Mouse (Mus musculus) lung, embryonic 15.5 days (tissue): ENCODE data around the gene Fnbp1. TPM values are rescaled to one million over a fixed set of nuclear protein-coding genes. Genes with fewer than 3 reads are reported as not detected.
"Not testable (repeated sequence)": the region's sequence is repeated elsewhere in the genome, so short reads cannot be mapped to it uniquely, and the experiment has no call there.

ENCODE experiments used
- ATAC-seq: fragments of 200-750 bp; cut with Nextera tagmentation; 2 replicates; pipeline ENCODE4 v1.8.0; 2017; ENCODE audit warnings: moderate number of reproducible peaks, borderline replicate concordance; ENCODE audit not compliant: low FRiP score, low TSS enrichment; ENCODE audit errors: extremely low read depth
- H3K27ac ChIP-seq: fragments of 300-500 bp; sonication (generic); 2 replicates; pipeline ENCODE4 v1.5.1; 2015; ENCODE audit warnings: moderate library complexity, mild to moderate bottlenecking, inconsistent platforms
- H3K27me3 ChIP-seq: fragments of 300-500 bp; sonication (generic); 2 replicates; pipeline ENCODE4 v1.6.1; 2015; ENCODE audit warnings: inconsistent platforms
- H3K36me3 ChIP-seq: fragments of 300-500 bp; sonication (generic); 2 replicates; pipeline ENCODE4 v1.6.1; 2015; ENCODE audit warnings: inconsistent platforms
- H3K4me1 ChIP-seq: fragments of 300-500 bp; sonication (generic); 2 replicates; pipeline ENCODE4 v1.6.1; 2015; ENCODE audit warnings: inconsistent platforms
- H3K4me2 ChIP-seq: fragments of 300-500 bp; sonication (generic); 2 replicates; pipeline ENCODE4 v1.6.1; 2015; ENCODE audit warnings: inconsistent platforms, mild to moderate bottlenecking, moderate library complexity
- H3K4me3 ChIP-seq: fragments of 300-500 bp; sonication (generic); 2 replicates; pipeline ENCODE4 v1.5.1; 2015; ENCODE audit warnings: mild to moderate bottlenecking, inconsistent platforms
- H3K9ac ChIP-seq: fragments of 300-500 bp; sonication (generic); 2 replicates; pipeline ENCODE4 v1.6.1; 2015; ENCODE audit warnings: inconsistent platforms
- H3K9me3 ChIP-seq: fragments of 300-500 bp; sonication (generic); 2 replicates; pipeline ENCODE4 v1.6.1; 2016; ENCODE audit warnings: inconsistent platforms
- WGBS: fragments of 180-500 bp; shearing (Covaris S2); methylation state at CpG from one replicate; pipeline ENCODE4 v1.1.7; 2015; 5-methylcytosine and 5-hydroxymethylcytosine counted together
- polyA plus RNA-seq: library from polyadenylated mRNA; unstranded; fragments of >200 nt; fragmentation: Nextera tagmentation; extraction: Ambion mirVana; gene quantifications from 2 replicates; pipeline ENCODE4 v1.2.1, GENCODE M21; 2015

Fnbp1 gene
- polyA plus RNA-seq: 14.2 and 17.7 TPM in 2 replicates

GRCm38 (mm10) chr2:31141867-31142454 is at the start of gene Fnbp1:
Fnbp1 (minus strand) TSS chr2:31142008.
- peak within 1 kb of the TSS; percentile 94 for H3K9ac ChIP-seq
- under 1% methylated on average over 38 of the region's 59 CpGs for WGBS
- ATAC-seq: peak; percentile 93
- H3K36me3 ChIP-seq: peaks cover under 1% of the 10 kb centered on the region; the same call in 1 of the 2 replicates
- H3K27ac ChIP-seq: peak within 1 kb of the TSS; percentile 80
- H3K27me3 ChIP-seq: no peaks in the 10 kb centered on the region
- peak within 1 kb of the TSS; percentile 90 for H3K4me2 ChIP-seq
- peaks cover 32% of the 10 kb centered on the region; the same call in 1 of the 2 replicates for H3K4me1 ChIP-seq
- H3K9me3 ChIP-seq: no peaks in the 10 kb centered on the region
- H3K4me3 ChIP-seq: peak within 1 kb of the TSS; percentile 96

- no peaks in the 10 kb centered on the region for H3K4me1 ChIP-seq
- H3K27ac ChIP-seq: no peak overlapping the region
- H3K27me3 ChIP-seq: no peaks in the 10 kb centered on the region
- H3K4me3 ChIP-seq: no peak overlapping the region
- WGBS: 88% methylated on average over 3 of the region's 3 CpGs
- ATAC-seq: no peak
- H3K4me2 ChIP-seq: no peak overlapping the region
- H3K9me3 ChIP-seq: no peaks in the 10 kb centered on the region
- H3K9ac ChIP-seq: no peak overlapping the region
- H3K36me3 ChIP-seq: peaks cover 65% of the 10 kb centered on the region
Measured at GRCm38 (mm10) chr2:31189654-31190053, 47.8 kb upstream of the Fnbp1 start.

- Histone ChIP-seq H3K36me3 (peaks cover 72% of the 10 kb centered on the region), H3K27ac (no peak overlapping the region), H3K9ac (no peak overlapping the region), H3K27me3 (no peaks in the 10 kb centered on the region), H3K4me3 (no peak overlapping the region), H3K9me3 (no peaks in the 10 kb centered on the region), H3K4me1 (no peaks in the 10 kb centered on the region), H3K4me2 (no peak overlapping the region)
- no peak for ATAC-seq
- WGBS: 95% methylated on average over 1 of the region's 1 CpGs
Measured at GRCm38 (mm10) chr2:31188691-31189090, 46.9 kb upstream of the Fnbp1 start.

GRCm38 (mm10) chr2:31183830-31184229 is 42.0 kb upstream of the Fnbp1 start:
- H3K4me3 ChIP-seq: no peak overlapping the region
- H3K27ac ChIP-seq: no peak overlapping the region
- no peak overlapping the region for H3K9ac ChIP-seq
- H3K36me3 ChIP-seq: peaks cover 62% of the 10 kb centered on the region
- no peaks in the 10 kb centered on the region for H3K9me3 ChIP-seq
- no peak overlapping the region for H3K4me2 ChIP-seq
- no peaks in the 10 kb centered on the region for H3K27me3 ChIP-seq
- ATAC-seq: no peak
- WGBS: 90% methylated on average over 1 of the region's 1 CpGs
- no peaks in the 10 kb centered on the region; the same call in 1 of the 2 replicates for H3K4me1 ChIP-seq

GRCm38 (mm10) chr2:31182786-31183330 is 41.0 kb upstream of the Fnbp1 start:
- 84% methylated on average over 6 of the region's 6 CpGs for WGBS
- H3K27me3 ChIP-seq: no peaks in the 10 kb centered on the region
- H3K27ac ChIP-seq: no peak overlapping the region
- H3K36me3 ChIP-seq: peaks cover 60% of the 10 kb centered on the region
- no peak overlapping the region for H3K4me2 ChIP-seq
- no peaks in the 10 kb centered on the region; the same call in 1 of the 2 replicates for H3K4me1 ChIP-seq
- H3K9ac ChIP-seq: no peak overlapping the region
- ATAC-seq: no peak
- H3K4me3 ChIP-seq: no peak overlapping the region
- no peaks in the 10 kb centered on the region for H3K9me3 ChIP-seq

- no peak overlapping the region for H3K4me2 ChIP-seq
- WGBS: 43% methylated on average over 7 of the region's 7 CpGs
- no peaks in the 10 kb centered on the region for H3K9me3 ChIP-seq
- ATAC-seq: no peak
- H3K27me3 ChIP-seq: no peaks in the 10 kb centered on the region
- no peak overlapping the region for H3K4me3 ChIP-seq
- H3K27ac ChIP-seq: 0 out of 2 replicates have a peak overlapping the region, but pooled peaks have one; percentile 11
- no peaks in the 10 kb centered on the region; the same call in 1 of the 2 replicates for H3K4me1 ChIP-seq
- peaks cover 64% of the 10 kb centered on the region for H3K36me3 ChIP-seq
- H3K9ac ChIP-seq: no peak overlapping the region
Measured at GRCm38 (mm10) chr2:31180081-31180551, 38.3 kb upstream of the Fnbp1 start.

- no peaks in the 10 kb centered on the region; the same call in 1 of the 2 replicates for H3K4me1 ChIP-seq
- no peak overlapping the region for H3K4me2 ChIP-seq
- no peak for ATAC-seq
- WGBS: 76% methylated on average over 7 of the region's 7 CpGs
- H3K9me3 ChIP-seq: no peaks in the 10 kb centered on the region
- no peak overlapping the region for H3K27ac ChIP-seq
- H3K4me3 ChIP-seq: no peak overlapping the region
- no peaks in the 10 kb centered on the region for H3K27me3 ChIP-seq
- no peak overlapping the region for H3K9ac ChIP-seq
- H3K36me3 ChIP-seq: peaks cover 64% of the 10 kb centered on the region
Measured at GRCm38 (mm10) chr2:31179471-31179870, 37.7 kb upstream of the Fnbp1 start.

GRCm38 (mm10) chr2:31178593-31178992 is 36.8 kb upstream of the Fnbp1 start:
- peaks cover 65% of the 10 kb centered on the region for H3K36me3 ChIP-seq
- H3K9ac ChIP-seq, H3K9me3 ChIP-seq, ATAC-seq, H3K27ac ChIP-seq, H3K4me3 ChIP-seq, H3K27me3 ChIP-seq, H3K4me1 ChIP-seq, H3K4me2 ChIP-seq: not testable (repeated sequence)
- WGBS: 73% methylated on average over 6 of the region's 6 CpGs

- H3K4me1 ChIP-seq: 0 out of 2 replicates have a peak, but pooled peaks cover 8% of the 10 kb centered on the region
- no peak overlapping the region for H3K4me3 ChIP-seq
- no peak overlapping the region for H3K27ac ChIP-seq
- H3K4me2 ChIP-seq: no peak overlapping the region
- WGBS: 64% methylated on average over 4 of the region's 4 CpGs
- H3K9me3 ChIP-seq: no peaks in the 10 kb centered on the region
- peaks cover 87% of the 10 kb centered on the region for H3K36me3 ChIP-seq
- no peak for ATAC-seq
- no peak overlapping the region for H3K9ac ChIP-seq
- H3K27me3 ChIP-seq: no peaks in the 10 kb centered on the region
Measured at GRCm38 (mm10) chr2:31173290-31173689, 31.5 kb upstream of the Fnbp1 start.

- Histone ChIP-seq H3K9me3 (no peaks in the 10 kb centered on the region), H3K27ac (no peak overlapping the region), H3K9ac (no peak overlapping the region), H3K27me3 (no peaks in the 10 kb centered on the region), H3K4me2 (no peak overlapping the region), H3K4me1 (peaks cover 13% of the 10 kb centered on the region; the same call in 1 of the 2 replicates), H3K36me3 (peaks cover 84% of the 10 kb centered on the region), H3K4me3 (no peak overlapping the region)
- ATAC-seq: no peak
- 92% methylated on average over 5 of the region's 5 CpGs for WGBS
Measured at GRCm38 (mm10) chr2:31172536-31172935, 30.7 kb upstream of the Fnbp1 start.

- ATAC-seq: 0 out of 2 replicates have a peak, but pooled peaks have one; percentile 32
Measured at GRCm38 (mm10) chr2:31172001-31172400, 30.2 kb upstream of the Fnbp1 start.

GRCm38 (mm10) chr2:31170164-31170563 is 28.4 kb upstream of the Fnbp1 start:
- no peak overlapping the region; the same call in 1 of the 2 replicates for H3K27ac ChIP-seq
- peaks cover 64% of the 10 kb centered on the region for H3K36me3 ChIP-seq

More at GRCm38 (mm10) chr2:31172001-31172400, 30.2 kb upstream of the Fnbp1 start:
- Histone ChIP-seq H3K4me1 (peaks cover 16% of the 10 kb centered on the region; the same call in 1 of the 2 replicates), H3K27me3 (no peaks in the 10 kb centered on the region), H3K36me3 (peaks cover 81% of the 10 kb centered on the region), H3K4me3 (no peak overlapping the region), H3K4me2 (no peak overlapping the region), H3K9me3 (no peaks in the 10 kb centered on the region), H3K9ac (no peak overlapping the region), H3K27ac (peak overlapping the region; percentile 79)
- 68% methylated on average over 5 of the region's 5 CpGs for WGBS

More at GRCm38 (mm10) chr2:31170164-31170563, 28.4 kb upstream of the Fnbp1 start:
- H3K9ac ChIP-seq: no peak overlapping the region
- ATAC-seq: no peak
- H3K27me3 ChIP-seq: no peaks in the 10 kb centered on the region
- no peak overlapping the region for H3K4me3 ChIP-seq
- H3K4me1 ChIP-seq: peaks cover 22% of the 10 kb centered on the region
- no peak overlapping the region for H3K4me2 ChIP-seq
- H3K9me3 ChIP-seq: no peaks in the 10 kb centered on the region
- 79% methylated on average over 6 of the region's 6 CpGs for WGBS
